Mouse (Mus musculus): ENCODE results near the gene 2310011J03Rik. TPM values are rescaled to one million over a fixed set of nuclear protein-coding genes. Genes with fewer than 3 reads are reported as not detected.
A peak's percentile ranks its signal among the peaks of the same experiment; 100 is the strongest.

Gene 2310011J03Rik
- polyA plus RNA-seq, 1 experiment from 2014 or later: 33.4 TPM

GRCm38 (mm10) chr10:80296824-80297223 lies 23.5 kb downstream of the 2310011J03Rik start:
- H3K4me3 ChIP-seq (replicated peaks): peak overlapping the region; percentile 54
- peak overlapping the region; percentile 99 for H3K27ac ChIP-seq
- H3K4me2 ChIP-seq (replicated peaks): peak overlapping the region; percentile 99
- peaks cover 23% of the 10 kb centered on the region for H3K36me3 ChIP-seq
- no peaks in the 10 kb centered on the region for H3K9me3 ChIP-seq
- H3K27me3 ChIP-seq: no peaks in the 10 kb centered on the region
- H3K4me1 ChIP-seq (replicated peaks): peaks cover 81% of the 10 kb centered on the region
- peak overlapping the region; percentile 99 for H3K9ac ChIP-seq (replicated peaks)
- no peak for ATAC-seq
- 82% methylated on average over 5 of the region's 5 CpGs for WGBS

DNA sequence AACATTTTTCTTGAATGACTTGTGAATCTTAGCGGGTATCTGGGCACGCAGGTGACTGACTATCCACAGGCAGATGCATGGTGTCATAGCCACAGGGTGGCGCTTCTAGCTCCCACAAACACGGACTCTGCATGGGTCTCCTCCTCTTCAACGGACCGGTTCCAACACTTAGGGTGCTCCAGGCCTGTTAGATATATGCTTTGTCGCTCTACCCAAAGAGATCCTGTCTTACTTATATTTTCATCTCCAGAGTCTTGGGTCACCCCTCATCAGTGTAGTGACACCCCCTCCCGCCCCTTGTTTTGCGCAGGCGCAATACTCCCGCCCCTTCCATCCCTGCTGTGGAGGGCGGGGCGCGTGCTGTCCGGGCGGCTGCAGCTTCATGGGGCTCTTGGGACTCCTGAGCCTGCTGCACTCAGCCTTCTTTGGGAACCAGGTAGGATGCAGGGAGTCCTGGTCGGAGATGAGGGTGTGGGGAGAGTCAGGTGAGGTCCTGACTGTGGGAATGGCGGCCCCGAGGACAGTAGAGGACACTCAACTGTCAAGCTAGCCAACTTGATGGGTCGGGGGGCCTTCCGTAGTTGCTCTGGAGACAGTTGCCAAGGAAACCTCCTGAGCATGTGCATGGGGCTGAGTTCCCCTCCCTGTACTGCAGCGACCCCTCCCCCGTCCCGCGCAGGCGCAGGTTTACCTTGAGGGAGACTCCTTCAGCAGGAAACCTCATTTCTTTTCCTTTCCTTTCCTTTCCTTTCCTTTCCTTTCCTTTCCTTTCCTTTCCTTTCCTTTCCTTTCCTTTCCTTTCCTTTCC lies 24.5 kb downstream of the 2310011J03Rik start, which contains the start of gene Apc2:
TSS of gene Apc2 (plus strand) at position 360 of the 808 bp plus-strand sequence.
- Histone ChIP-seq H3K9ac (replicated peaks) (peak within 1 kb of the TSS; percentile 99), H3K4me1 (replicated peaks) (peaks cover 74% of the 10 kb centered on the region), H3K36me3 (peaks cover 20% of the 10 kb centered on the region), H3K27me3 (no peaks in the 10 kb centered on the region), H3K4me3 (replicated peaks) (peak within 1 kb of the TSS; percentile 54), H3K27ac (peak within 1 kb of the TSS; percentile 99), H3K9me3 (no peaks in the 10 kb centered on the region), H3K4me2 (replicated peaks) (peak within 1 kb of the TSS; percentile 99)
- under 1% methylated on average over 26 of the region's 26 CpGs for WGBS
- ATAC-seq: peak; percentile 53

DNA sequence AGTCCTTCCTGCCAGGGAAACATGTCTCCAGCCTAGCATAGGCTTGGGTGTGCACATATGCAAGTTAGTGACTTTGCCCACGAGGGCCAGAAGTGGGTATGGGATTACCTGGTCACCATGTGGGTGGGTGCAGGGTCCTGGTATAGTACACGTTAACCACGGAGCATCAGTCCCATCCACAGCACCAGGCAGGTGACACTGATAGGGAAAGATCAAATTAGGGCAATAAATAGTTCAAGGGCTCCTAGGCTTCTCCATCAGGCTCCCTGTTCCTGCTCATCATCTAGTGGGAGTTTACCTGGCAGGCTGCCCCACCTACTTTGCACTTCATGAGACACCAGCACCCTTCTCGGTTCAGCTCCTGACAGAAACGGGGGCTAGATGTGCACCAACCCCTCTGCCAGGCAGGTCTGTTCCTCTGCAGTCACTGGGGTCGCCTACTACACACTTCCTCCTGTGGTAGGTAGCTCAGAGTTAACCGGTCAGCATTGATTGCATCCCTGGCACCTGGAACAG lies 25.5 kb downstream of the 2310011J03Rik start:
- H3K4me1 ChIP-seq (replicated peaks): peaks cover 64% of the 10 kb centered on the region
- 0 out of 2 replicates have a peak overlapping the region, but pooled peaks have one; percentile 97 for H3K4me3 ChIP-seq (replicated peaks)
- no peaks in the 10 kb centered on the region for H3K9me3 ChIP-seq
- ATAC-seq: no peak
- no peaks in the 10 kb centered on the region for H3K27me3 ChIP-seq
- peak overlapping the region; percentile 99 for H3K4me2 ChIP-seq (replicated peaks)
- H3K36me3 ChIP-seq: peaks cover 20% of the 10 kb centered on the region
- H3K9ac ChIP-seq (replicated peaks): peak overlapping the region; percentile 99
- WGBS: 43% methylated on average over 7 of the region's 7 CpGs
- H3K27ac ChIP-seq: peak overlapping the region; percentile 99; the same call in 1 of the 2 replicates

GRCm38 (mm10) chr10:80294311-80294710 lies 26.0 kb downstream of the 2310011J03Rik start:
- no peaks in the 10 kb centered on the region for H3K9me3 ChIP-seq
- H3K27ac ChIP-seq: 0 out of 2 replicates have a peak overlapping the region, but pooled peaks have one; percentile 39
- peaks cover 20% of the 10 kb centered on the region for H3K36me3 ChIP-seq
- H3K9ac ChIP-seq (replicated peaks): peak overlapping the region; percentile 99; the same call in 1 of the 2 replicates
- H3K4me1 ChIP-seq (replicated peaks): peaks cover 61% of the 10 kb centered on the region
- H3K4me2 ChIP-seq (replicated peaks): peak overlapping the region; percentile 99; the same call in 1 of the 2 replicates
- H3K4me3 ChIP-seq (replicated peaks): peak overlapping the region; percentile 97
- WGBS: 78% methylated on average over 4 of the region's 4 CpGs
- ATAC-seq: no peak
- H3K27me3 ChIP-seq: no peaks in the 10 kb centered on the region

GRCm38 (mm10) chr10:80293325-80293724 lies 27.0 kb downstream of the 2310011J03Rik start:
- Histone ChIP-seq H3K27ac (peak overlapping the region; percentile 93; the same call in 1 of the 2 replicates), H3K4me3 (replicated peaks) (peak overlapping the region; percentile 97), H3K4me1 (replicated peaks) (peaks cover 57% of the 10 kb centered on the region), H3K4me2 (replicated peaks) (peak overlapping the region; percentile 99), H3K36me3 (peaks cover 29% of the 10 kb centered on the region), H3K27me3 (no peaks in the 10 kb centered on the region), H3K9ac (replicated peaks) (peak overlapping the region; percentile 99), H3K9me3 (no peaks in the 10 kb centered on the region)
- ATAC-seq: no peak
- 28% methylated on average over 14 of the region's 14 CpGs for WGBS

GRCm38 (mm10) chr10:80292251-80293146 lies 27.8 kb downstream of the 2310011J03Rik start, which contains the start of gene Rps15:
Gene Rps15 (plus strand): TSS chr10:80292453.
- peaks cover 35% of the 10 kb centered on the region for H3K36me3 ChIP-seq
- peak within 1 kb of the TSS; percentile 97 for H3K4me3 ChIP-seq (replicated peaks)
- peaks cover 49% of the 10 kb centered on the region for H3K4me1 ChIP-seq (replicated peaks)
- H3K27me3 ChIP-seq: no peaks in the 10 kb centered on the region
- H3K9me3 ChIP-seq: no peaks in the 10 kb centered on the region
- ATAC-seq: peak; percentile 79
- H3K9ac ChIP-seq (replicated peaks): peak within 1 kb of the TSS; percentile 99
- H3K27ac ChIP-seq: peak within 1 kb of the TSS; percentile 93
- peak within 1 kb of the TSS; percentile 99 for H3K4me2 ChIP-seq (replicated peaks)
- WGBS: under 1% methylated on average over 70 of the region's 72 CpGs

- peaks cover 57% of the 10 kb centered on the region for H3K36me3 ChIP-seq
- no peak overlapping the region for H3K4me3 ChIP-seq (replicated peaks)
- no peak for ATAC-seq
- H3K27me3 ChIP-seq: no peaks in the 10 kb centered on the region
- 72% methylated on average over 8 of the region's 8 CpGs for WGBS
- no peak overlapping the region for H3K4me2 ChIP-seq (replicated peaks)
- peaks cover 11% of the 10 kb centered on the region for H3K4me1 ChIP-seq (replicated peaks)
- H3K27ac ChIP-seq: no peak overlapping the region
- no peaks in the 10 kb centered on the region for H3K9me3 ChIP-seq
- H3K9ac ChIP-seq (replicated peaks): no peak overlapping the region
Observed at GRCm38 (mm10) chr10:80288657-80289056, 31.7 kb downstream of the 2310011J03Rik start.

- Histone ChIP-seq H3K4me2 (replicated peaks) (no peak overlapping the region), H3K9ac (replicated peaks) (no peak overlapping the region), H3K27me3 (no peaks in the 10 kb centered on the region), H3K9me3 (no peaks in the 10 kb centered on the region), H3K4me1 (replicated peaks) (peaks cover 6% of the 10 kb centered on the region), H3K4me3 (replicated peaks) (no peak overlapping the region), H3K36me3 (peaks cover 58% of the 10 kb centered on the region), H3K27ac (no peak overlapping the region; the same call in 1 of the 2 replicates)
- ATAC-seq: no peak
- WGBS: 96% methylated on average over 12 of the region's 12 CpGs
Observed at GRCm38 (mm10) chr10:80288097-80288496, 32.2 kb downstream of the 2310011J03Rik start.

DNA sequence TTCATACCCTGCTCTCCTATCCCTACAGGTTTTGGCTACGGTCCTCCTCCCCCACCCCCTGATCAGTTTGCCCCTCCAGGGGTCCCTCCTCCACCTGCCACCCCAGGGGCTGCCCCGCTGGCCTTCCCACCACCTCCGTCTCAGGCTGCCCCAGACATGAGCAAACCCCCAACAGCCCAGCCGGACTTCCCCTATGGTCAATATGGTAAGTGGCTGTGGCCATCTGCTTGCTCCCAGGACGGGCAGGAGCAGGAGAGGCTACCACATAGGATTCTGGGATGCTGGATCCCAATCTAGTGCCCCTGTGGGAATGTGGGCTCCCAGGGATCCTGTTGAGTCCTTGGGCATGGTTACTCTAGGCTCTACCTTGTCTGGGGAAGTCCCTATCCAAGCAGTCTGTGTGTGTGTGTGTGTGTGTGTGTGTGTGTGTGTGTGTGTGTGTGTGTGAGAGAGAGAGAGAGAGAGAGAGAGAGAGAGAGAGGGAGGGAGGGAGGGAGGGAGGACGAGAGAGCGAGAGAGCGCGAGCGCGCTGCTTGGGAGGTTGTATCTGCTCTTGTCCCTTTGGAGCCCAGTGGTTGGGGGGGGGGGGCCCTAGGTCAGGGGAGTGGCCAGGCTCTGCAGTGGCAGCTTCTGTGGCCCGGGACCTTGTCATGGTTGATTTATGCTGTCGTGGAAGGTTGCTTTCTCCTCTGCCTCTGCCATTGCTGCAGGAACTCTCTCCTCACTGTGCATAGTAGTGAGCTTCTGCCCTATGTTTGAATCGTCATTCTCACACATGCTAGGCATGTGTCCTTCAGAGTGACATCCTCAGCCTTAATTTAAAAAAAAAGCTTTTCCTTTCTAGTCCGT lies 34.9 kb downstream of the 2310011J03Rik start:
- Histone ChIP-seq H3K4me2 (replicated peaks) (no peak overlapping the region), H3K4me3 (replicated peaks) (no peak overlapping the region), H3K27me3 (no peaks in the 10 kb centered on the region), H3K27ac (no peak overlapping the region), H3K9ac (replicated peaks) (no peak overlapping the region), H3K4me1 (replicated peaks) (peaks cover 10% of the 10 kb centered on the region), H3K36me3 (peaks cover 80% of the 10 kb centered on the region), H3K9me3 (no peaks in the 10 kb centered on the region)
- 81% methylated on average over 15 of the region's 15 CpGs for WGBS
- ATAC-seq: no peak

- Histone ChIP-seq H3K27ac (no peak overlapping the region), H3K4me1 (replicated peaks) (peaks cover 10% of the 10 kb centered on the region), H3K4me2 (replicated peaks) (no peak overlapping the region), H3K4me3 (replicated peaks) (no peak overlapping the region), H3K36me3 (peaks cover 91% of the 10 kb centered on the region), H3K9ac (replicated peaks) (no peak overlapping the region), H3K9me3 (no peaks in the 10 kb centered on the region), H3K27me3 (no peaks in the 10 kb centered on the region)
- 92% methylated on average over 20 of the region's 20 CpGs for WGBS
- no peak for ATAC-seq
Observed at GRCm38 (mm10) chr10:80282481-80283441, 37.6 kb downstream of the 2310011J03Rik start.

All from midbrain, embryonic 13.5 days (tissue).